Mouse (Mus musculus) heart, postnatal 25 days (tissue): Measurements from ENCODE around the gene Sugct. TPM values are rescaled to one million over a fixed set of nuclear protein-coding genes. Genes with fewer than 3 reads are reported as not detected.

ENCODE experiments used
- DNase-seq: peaks from one replicate; pipeline ENCODE4 v3.0.0; 2022; ENCODE audit warnings: low spot score
- intact Hi-C: fragments of 180-260 bp; cut with DNase I; formaldehyde crosslinking; loops from one replicate; pipeline ENCODE4 v1.15.1; 2025
- total RNA-seq, 2 experiments: library from RNA; stranded (reverse); gene quantifications; 2 replicates each; pipeline ENCODE4 v1.2.3; 2021

Sugct gene
- under 1 TPM; 0.61 to 0.96 TPM for total RNA-seq

DNA sequence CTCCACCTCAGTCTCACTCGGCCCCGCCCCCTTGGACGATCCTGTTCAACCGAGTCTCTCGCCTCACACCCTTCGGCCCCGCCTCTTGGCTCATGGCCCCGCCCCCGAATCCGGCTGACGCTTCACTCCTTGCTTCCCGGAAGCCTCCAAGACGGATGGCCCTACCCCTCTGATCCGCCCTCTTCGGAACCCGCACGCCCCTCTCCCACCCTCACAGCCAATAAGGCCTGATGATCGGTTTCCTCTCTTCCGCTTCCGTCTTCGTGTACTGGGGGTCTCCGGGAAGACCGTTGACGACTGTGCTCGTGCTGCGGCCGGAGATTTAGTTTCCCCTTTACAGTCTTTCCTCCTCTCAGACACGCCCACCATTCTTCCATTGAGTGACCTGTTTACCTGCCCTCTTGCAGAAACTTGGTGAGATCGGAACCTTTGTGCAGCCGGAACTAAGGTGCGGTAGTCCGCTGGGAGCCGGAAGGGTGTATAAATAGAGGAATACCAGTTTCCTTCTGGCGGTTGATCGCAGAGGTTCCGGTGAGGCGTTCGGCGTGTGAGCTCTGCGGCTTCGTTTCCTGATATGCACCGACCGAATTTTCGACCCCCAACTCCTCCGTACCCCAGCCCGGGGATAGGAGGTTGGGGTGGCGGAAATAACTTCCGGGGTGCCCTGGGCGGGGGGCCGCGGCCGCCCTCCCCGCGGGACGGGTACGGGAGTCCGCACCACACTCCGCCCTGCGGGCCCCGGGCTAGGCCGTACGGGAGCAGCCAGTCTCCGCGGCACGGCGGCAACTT lies at the start of gene Sugct, which contains the start of gene Mplkip:
Sugct (minus strand) TSS at position 643 of the 789 bp plus-strand sequence.
Mplkip (plus strand) TSS at position 282 of the 789 bp plus-strand sequence.
- peak; percentile 100 for DNase-seq
- intact Hi-C loops, result loop anchor here (2.0 to 10.0 kb wide), 4 partner anchors 110 to 1690 kb away; partner anchors contain the start of genes Cdk13, Rala and Yae1d1

- intact Hi-C loops, result no loop called here
- DNase-seq, result no peak
Measured at GRCm38 (mm10) chr13:17728798-17729197, 33.4 kb upstream of the Sugct start.

- no peak for DNase-seq
- intact Hi-C loops, result no loop called here
Measured at GRCm38 (mm10) chr13:17727922-17728321, 32.6 kb upstream of the Sugct start.

DNA sequence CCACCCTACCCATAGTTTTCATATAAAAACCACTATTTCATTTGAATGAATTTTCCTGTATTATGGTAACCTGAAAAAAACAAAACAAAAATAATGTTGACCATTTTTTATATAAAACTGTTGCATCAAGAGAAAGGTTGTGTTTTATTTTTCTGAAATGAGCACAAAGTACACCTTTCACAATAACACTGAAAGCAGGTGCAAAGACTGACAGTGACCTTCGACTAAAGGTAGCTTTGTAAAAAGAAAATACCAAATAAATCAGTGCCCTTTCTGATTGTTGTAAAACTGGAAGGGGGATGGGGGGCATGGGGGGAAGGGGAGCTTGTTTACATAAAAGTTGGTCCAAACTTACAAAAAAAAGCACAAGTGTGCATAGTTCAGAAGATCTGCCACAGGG lies 22.0 kb upstream of the Sugct start:
- intact Hi-C loops, result no loop called here
- no peak for DNase-seq

DNA sequence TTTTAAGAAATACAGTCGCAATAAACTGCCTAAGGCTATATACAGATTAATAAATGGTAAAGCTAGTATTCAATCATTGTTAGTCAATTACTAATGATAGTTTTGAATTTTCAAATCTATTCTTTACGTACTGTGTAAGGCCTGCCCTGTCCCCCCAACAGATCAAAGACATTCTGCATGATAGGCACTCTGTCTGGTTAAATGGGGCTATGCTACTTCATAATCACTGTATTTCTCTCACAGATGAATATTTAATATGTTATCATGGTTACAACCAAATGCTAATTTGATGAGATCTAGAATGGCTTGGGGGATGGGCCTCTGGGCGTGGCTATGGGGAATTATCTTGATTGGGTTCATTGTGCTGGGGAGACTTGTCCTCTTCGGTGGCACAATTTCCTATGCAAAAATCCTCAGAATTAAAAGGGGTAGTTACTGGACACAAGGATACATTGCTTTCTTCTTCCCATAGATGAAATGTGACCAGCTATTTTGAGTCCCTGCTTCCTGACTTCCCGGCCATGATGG lies 13.5 kb upstream of the Sugct start:
- intact Hi-C loops, result no loop called here
- DNase-seq, result no peak

DNA sequence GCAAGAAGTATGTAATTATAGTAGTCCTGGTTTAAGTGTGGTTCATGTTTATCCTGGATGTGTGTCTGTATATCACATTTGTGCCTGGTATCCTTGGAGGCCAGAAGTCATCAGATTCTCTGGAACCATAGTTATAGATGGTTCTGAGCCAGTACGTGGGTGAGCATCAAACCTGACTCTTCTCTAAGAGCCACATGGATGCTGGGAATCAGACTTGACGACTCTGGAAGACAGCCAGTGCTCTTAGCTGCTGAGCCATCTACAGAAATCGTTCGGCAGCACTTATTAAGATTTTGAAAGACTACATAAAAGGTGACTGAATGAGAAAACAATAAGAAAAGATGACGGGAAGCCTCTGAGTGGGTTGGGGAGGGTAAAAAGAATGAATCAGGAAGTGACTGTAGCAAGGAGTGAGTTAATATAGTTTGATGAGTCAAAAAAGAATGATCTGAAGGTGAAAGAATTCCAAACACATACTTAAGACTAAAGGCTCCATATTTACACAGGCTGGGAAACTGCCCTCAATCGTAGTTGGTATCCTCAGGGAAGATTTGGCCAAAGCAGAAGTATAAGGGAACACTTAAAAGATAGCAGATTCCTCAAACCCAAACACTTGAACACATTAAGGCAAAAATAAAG lies 10.0 kb upstream of the Sugct start:
- intact Hi-C loops, result no loop called here

DNA sequence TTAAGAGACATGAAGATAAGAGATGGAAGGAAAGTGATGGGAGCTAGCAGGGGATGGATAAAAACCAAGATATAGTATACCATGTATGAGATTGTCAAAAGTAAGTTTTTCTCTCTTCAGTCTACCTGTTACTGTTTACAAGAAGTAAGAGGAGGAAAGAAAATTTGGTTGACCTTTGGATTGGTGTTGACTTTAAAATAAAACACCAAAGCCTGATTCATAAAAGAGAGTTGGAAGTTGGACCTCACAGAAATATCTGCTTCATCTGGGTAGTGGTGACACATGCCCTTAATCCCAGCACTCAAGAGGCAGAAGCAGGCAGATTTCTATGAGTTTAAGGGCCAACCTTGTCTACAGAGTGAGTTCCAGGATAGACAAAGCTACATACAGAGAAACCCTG lies 7.0 kb upstream of the Sugct start:
- DNase-seq, result no peak
- intact Hi-C loops, result no loop called here

More for the DNA sequence above, 10.0 kb upstream of the Sugct start:
- no peak for DNase-seq

- DNase-seq, result no peak
- intact Hi-C loops, result no loop called here
Measured at GRCm38 (mm10) chr13:17701322-17701721, 6.0 kb upstream of the Sugct start.

DNA sequence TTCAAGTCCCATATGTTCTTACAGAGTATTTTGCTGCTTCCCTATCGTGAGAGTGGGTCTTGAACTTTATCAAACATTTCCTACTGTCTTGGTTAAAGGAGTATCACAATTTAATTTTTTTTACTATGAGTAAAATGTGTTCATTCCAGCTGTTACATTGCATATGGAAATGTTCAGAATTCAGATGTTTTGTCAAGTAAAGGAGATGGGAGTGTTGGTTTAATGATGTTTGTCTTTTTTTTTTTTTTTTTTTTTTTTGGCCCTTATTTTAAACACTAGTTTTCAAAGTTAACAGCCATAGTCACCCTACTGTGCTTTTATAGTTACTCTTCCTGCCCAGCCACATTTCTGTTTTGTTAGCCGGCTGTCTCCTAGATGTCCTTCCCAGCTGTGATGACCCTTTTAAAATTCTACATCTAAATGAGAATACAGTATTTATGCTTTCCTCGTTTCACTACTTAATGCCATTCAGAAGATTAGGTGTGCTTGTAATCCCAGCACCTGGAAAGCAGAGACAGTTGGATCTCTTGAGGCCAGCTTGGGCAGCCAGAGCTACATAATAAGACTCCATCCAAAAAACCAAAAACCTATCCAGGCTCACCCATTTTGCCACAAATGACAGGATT lies 4.8 kb upstream of the Sugct start:
- no peak for DNase-seq
- intact Hi-C loops, result no loop called here

GRCm38 (mm10) chr13:17695898-17696580 lies 686 bp upstream of the Sugct start:
- no peak for DNase-seq
- intact Hi-C loops, result loop anchor here (2.0 to 10.0 kb wide), 4 partner anchors 109 to 1689 kb away; partner anchors contain the start of genes Cdk13, Rala and Yae1d1

DNA sequence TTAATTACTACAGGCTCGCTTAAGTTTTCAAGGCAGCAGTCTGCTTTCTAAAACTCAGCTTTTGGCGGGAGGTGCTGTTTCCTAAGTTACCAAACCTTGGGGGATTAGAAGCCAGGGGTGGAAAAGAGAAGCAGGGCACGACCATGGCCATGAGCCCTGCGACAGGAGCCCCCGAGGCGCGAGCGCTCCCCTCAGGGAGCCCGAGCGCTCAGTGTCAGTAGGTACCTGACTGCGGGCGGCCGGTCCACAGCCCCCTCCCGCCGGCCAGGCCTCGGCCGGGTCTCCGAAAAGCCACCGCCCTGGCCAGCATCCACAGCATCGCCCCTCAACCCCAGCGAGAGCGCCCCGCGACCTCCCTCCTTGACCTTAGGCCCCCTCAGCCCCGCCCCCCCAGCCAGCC lies 939 bp downstream of the Sugct start:
- DNase-seq, result no peak
- intact Hi-C loops, result loop anchor here (2.0 to 10.0 kb wide), 3 partner anchors 110 to 1690 kb away; partner anchors contain the start of genes Cdk13 and Rala

DNA sequence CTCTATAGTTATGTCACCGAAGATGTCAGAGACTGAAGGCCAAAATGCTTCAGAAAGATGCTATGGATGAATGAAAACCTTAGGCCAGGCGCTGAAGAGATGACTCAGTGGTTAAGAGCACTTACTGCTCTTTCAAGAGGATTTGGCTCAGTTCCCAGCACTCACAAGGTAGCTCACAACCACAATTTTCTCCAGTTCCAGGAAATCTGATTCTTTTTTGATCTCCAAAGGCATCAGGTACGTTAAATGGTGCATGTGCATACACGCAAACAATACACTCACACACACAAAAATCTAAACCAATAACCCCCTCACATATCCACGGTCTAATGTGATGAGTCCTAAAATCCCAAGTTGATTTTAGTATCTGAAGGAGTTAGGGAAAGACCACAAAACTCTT lies 1.5 kb downstream of the Sugct start:
- intact Hi-C loops, result loop anchor here (2.0 to 10.0 kb wide), 3 partner anchors 111 to 1691 kb away; partner anchors contain the start of genes Cdk13 and Rala
- DNase-seq, result no peak

GRCm38 (mm10) chr13:17691436-17691835 lies 3.9 kb downstream of the Sugct start:
- intact Hi-C loops, result loop anchor here (10.0 kb wide), 2 partner anchors 253 to 1693 kb away; partner anchors contain the start of gene Rala
- no peak for DNase-seq

- DNase-seq, result no peak
- intact Hi-C loops, result loop anchor here (10.0 kb wide), 2 partner anchors 254 to 1694 kb away; partner anchors contain the start of gene Rala
Measured at GRCm38 (mm10) chr13:17690686-17691085, 4.7 kb downstream of the Sugct start.

DNA sequence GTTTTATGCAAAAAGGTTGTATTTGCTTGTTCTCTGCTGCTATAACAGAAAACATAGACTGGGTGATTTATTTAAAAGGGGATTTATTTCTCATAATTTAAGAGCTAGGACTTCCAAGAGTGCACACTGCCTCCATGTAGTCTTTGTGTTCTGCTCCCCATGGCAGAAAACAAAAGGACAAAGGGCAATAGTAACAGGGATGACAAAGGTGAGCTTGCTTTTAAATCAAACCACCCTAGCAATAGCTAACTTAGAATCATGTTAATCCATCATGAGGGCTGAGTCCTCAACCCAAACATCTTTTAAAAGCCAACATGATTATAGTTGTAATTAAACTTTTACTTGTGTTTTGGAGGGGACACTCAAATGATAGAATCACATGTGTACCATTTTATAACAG lies 5.9 kb downstream of the Sugct start:
- intact Hi-C loops, result no loop called here
- DNase-seq, result no peak

DNA sequence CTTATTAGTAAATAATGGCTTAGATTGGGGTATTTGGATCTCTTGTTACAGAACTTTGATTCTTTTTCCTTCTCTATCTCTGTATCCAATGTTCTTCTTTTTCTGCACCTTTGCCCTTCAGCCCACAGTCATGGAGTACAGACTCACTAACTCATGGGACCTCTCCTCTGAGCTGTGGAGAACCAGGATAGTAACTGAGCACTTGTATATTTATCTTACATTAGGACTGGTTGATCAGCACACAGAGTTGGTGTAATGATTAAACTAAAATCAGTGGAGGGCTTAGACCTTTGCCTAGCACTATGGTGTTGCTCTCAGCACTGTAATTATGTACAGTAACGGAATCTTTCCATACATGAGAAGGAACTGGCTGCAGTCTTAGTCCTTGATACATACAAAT lies 24.2 kb downstream of the Sugct start:
- no peak for DNase-seq
- intact Hi-C loops, result no loop called here

- intact Hi-C loops, result no loop called here
- DNase-seq, result no peak
Measured at GRCm38 (mm10) chr13:17667380-17667779, 28.0 kb downstream of the Sugct start.

DNA sequence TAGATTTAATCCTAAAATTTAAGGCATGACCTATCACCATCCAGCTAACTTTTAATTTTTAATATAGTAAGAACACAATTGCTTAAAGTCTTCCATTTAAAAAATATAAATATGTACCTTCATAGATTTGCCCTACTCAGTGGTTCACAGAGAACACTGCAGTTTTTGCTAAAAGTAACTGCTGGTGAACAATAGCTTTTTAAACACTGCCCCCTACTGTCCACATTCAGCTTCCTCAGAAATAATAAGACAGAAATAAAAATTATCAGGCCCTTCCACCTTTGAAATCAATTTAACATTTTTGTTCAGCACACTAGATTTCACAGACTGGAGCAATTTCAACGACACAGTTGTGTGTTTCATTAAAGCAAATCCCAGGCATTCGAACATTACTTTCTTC lies 53.1 kb downstream of the Sugct start:
- no peak for DNase-seq
- intact Hi-C loops, result no loop called here

DNA sequence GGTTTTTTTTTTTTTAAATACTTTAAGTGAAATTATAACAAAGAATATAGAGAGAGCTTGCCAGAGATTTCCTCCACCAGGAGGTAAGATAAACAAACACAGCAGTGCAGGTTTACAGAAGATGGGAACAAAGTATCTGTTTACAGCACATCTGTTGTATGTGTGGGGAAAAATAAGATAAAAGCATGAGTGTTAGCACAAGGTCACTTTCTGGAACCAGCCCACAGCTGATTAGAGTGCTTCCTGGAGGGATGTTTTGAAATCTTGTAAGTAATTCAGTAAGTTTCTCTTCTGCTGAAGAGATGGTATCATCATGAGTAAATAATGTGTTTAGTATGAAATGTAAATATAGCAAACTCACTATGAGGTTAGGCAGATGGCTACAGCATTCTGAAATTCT lies 57.3 kb downstream of the Sugct start:
- DNase-seq, result no peak
- intact Hi-C loops, result no loop called here

- no peak for DNase-seq
- intact Hi-C loops, result no loop called here
Measured at GRCm38 (mm10) chr13:17627108-17627507, 68.2 kb downstream of the Sugct start.
